Mouse (Mus musculus): ENCODE measurements around the gene Ptpn12. TPM values are rescaled to one million over a fixed set of nuclear protein-coding genes. Genes with fewer than 3 reads are reported as not detected.

The Ptpn12 gene
- polyA plus RNA-seq, 1 experiment from 2014 or later = 35.5 TPM

DNA sequence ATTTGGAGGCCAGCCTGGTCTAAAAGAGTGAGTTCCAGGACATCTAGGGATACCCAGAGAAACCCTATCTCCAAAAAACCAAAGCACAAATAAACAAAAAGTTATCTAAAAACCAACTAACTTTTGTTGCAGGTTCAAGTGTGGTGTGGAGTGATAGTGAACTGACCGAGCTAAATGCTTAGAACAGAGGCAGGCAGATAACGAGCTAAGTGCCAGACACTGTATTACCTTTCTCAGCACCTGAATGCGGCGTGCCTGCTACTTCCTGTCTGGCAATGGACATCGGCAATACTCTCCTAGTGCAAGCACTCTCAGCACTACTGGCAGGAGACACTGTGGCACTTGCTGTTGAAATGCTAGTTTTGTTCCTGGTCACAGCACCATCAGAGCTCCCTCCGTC lies 58.2 kb downstream of the Ptpn12 start:
- no peak for ATAC-seq
- WGBS = 93% methylated on average over 6 of the region's 6 CpGs
- Histone ChIP-seq H3K36me3 (ENCODE audit: control insufficient read depth, insufficient read depth, low read length) (peaks cover 89% of the 10 kb centered on the region), H3K9ac (ENCODE audit: low read length) (no peak overlapping the region), H3K9me3 (replicated peaks; ENCODE audit: control insufficient read depth, low read length) (no peaks in the 10 kb centered on the region; the same call in 1 of the 2 replicates), H3K27me3 (replicated peaks; ENCODE audit: control insufficient read depth, insufficient read depth, low read length) (no peaks in the 10 kb centered on the region), H3K4me1 (ENCODE audit: control insufficient read depth, insufficient read depth, low read length) (no peaks in the 10 kb centered on the region), H3K27ac (ENCODE audit: low read depth, low read length) (no peak overlapping the region), H3K4me3 (ENCODE audit: low read depth, low read length) (no peak overlapping the region), H3K4me2 (ENCODE audit: low read length) (no peak overlapping the region)
- DNase-seq (ENCODE audit: low spot score) = no peak

DNA sequence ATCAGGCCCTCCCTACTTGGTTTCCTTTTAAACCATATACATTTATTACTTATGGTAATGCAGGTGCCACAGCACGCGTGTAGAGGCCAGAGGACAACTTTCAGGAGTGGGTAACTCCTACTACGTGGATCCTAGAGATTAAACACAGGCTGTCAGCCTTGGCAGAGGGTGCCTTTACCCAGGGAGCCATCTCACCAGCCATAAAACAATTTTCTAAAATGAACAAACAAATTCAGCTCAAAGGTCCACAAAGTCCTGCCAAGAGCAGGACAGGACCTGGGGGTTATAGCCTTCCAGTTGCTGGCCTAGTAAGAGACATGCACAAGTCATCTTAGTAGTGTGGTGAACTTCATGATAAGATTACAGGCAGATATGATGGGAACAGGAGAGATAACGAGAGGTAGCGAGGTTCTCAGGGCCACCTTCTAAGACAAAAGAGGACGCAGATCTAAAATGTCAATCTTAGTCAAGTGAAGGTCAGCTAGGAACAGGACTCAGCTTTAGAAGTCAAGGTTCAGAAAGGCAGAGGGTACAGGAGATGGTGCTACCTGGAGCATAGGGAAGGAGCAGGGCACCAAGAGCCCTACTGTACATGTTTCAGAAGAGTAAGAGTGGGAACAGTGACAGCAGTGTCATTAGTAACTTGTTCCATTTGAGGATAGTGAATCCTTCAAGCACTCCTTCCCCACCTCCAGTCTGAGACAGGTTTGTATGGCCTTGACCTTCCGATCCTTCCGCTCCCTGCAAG lies 65.5 kb downstream of the Ptpn12 start:
- H3K27me3 ChIP-seq (replicated peaks; ENCODE audit: control insufficient read depth, insufficient read depth, low read length) = no peaks in the 10 kb centered on the region
- no peak overlapping the region for H3K4me2 ChIP-seq (ENCODE audit: low read length)
- no peaks in the 10 kb centered on the region for H3K4me1 ChIP-seq (ENCODE audit: control insufficient read depth, insufficient read depth, low read length)
- WGBS = 97% methylated on average over 8 of the region's 8 CpGs
- H3K4me3 ChIP-seq (ENCODE audit: low read depth, low read length) = no peak overlapping the region
- peaks cover 82% of the 10 kb centered on the region for H3K36me3 ChIP-seq (ENCODE audit: control insufficient read depth, insufficient read depth, low read length)
- H3K27ac ChIP-seq (ENCODE audit: low read depth, low read length) = no peak overlapping the region
- ATAC-seq (no peak), DNase-seq (ENCODE audit: low spot score) (no peak)
- H3K9ac ChIP-seq (ENCODE audit: low read length) = no peak overlapping the region
- H3K9me3 ChIP-seq (replicated peaks; ENCODE audit: control insufficient read depth, low read length) = no peaks in the 10 kb centered on the region

GRCm38 (mm10) chr5:20986271-20986670 lies 69.4 kb downstream of the Ptpn12 start:
- Histone ChIP-seq H3K27ac (ENCODE audit: low read depth, low read length) (no peak overlapping the region), H3K9me3 (replicated peaks; ENCODE audit: control insufficient read depth, low read length) (no peaks in the 10 kb centered on the region), H3K4me3 (ENCODE audit: low read depth, low read length) (no peak overlapping the region), H3K4me1 (ENCODE audit: control insufficient read depth, insufficient read depth, low read length) (no peaks in the 10 kb centered on the region), H3K36me3 (ENCODE audit: control insufficient read depth, insufficient read depth, low read length) (peaks cover 57% of the 10 kb centered on the region), H3K27me3 (replicated peaks; ENCODE audit: control insufficient read depth, insufficient read depth, low read length) (no peaks in the 10 kb centered on the region), H3K9ac (ENCODE audit: low read length) (no peak overlapping the region), H3K4me2 (ENCODE audit: low read length) (no peak overlapping the region)
- DNase-seq (ENCODE audit: low spot score) = no peak
- 93% methylated on average over 8 of the region's 8 CpGs for WGBS
- no peak for ATAC-seq

DNA sequence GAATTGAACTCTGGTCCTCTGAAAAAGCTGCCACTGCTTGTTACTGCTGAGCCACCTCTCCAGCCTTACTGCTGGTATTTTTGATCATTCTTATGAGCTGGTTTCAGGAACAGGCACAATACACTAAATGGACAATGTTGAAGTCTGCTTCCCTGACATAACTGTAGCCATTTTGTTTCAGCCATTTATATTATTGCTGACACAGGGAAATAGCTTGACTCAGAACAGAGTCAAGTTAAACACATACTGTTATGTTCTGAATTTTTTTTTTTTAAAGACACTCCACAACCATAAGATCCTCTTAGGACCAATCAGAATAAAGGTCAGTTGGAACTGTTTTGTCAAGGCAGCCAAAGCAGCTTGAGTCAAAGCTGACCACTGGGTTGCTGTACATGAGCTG lies 72.2 kb downstream of the Ptpn12 start:
- Histone ChIP-seq H3K9me3 (replicated peaks; ENCODE audit: control insufficient read depth, low read length) (no peaks in the 10 kb centered on the region), H3K9ac (ENCODE audit: low read length) (no peak overlapping the region), H3K36me3 (ENCODE audit: control insufficient read depth, insufficient read depth, low read length) (peaks cover 34% of the 10 kb centered on the region), H3K27me3 (replicated peaks; ENCODE audit: control insufficient read depth, insufficient read depth, low read length) (no peaks in the 10 kb centered on the region), H3K4me2 (ENCODE audit: low read length) (no peak overlapping the region), H3K27ac (ENCODE audit: low read depth, low read length) (no peak overlapping the region), H3K4me3 (ENCODE audit: low read depth, low read length) (no peak overlapping the region), H3K4me1 (ENCODE audit: control insufficient read depth, insufficient read depth, low read length) (no peaks in the 10 kb centered on the region)
- DNase-seq (ENCODE audit: low spot score) = no peak
- no peak for ATAC-seq

DNA sequence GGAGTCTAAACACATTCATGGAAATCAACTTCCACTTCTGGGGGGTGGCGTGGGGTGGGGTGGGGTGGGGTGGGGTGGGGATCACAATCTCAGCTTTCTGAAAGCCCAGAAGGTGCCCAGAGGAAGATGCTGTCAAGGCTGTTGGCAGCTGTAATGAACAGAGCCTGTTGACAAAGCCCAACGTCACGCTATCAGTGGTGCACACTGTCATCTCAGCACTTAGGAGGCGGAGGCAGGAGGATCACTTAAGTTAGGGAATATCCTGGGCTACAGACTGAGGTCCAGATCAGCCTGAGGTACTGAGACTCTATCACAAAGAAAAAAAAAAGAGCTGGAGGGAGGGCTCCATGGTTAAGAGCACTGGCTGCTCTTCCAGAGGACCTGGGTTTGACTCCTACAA lies 81.0 kb downstream of the Ptpn12 start:
- H3K4me1 ChIP-seq (ENCODE audit: control insufficient read depth, insufficient read depth, low read length) = no peaks in the 10 kb centered on the region
- no peaks in the 10 kb centered on the region for H3K36me3 ChIP-seq (ENCODE audit: control insufficient read depth, insufficient read depth, low read length)
- 90% methylated on average over 4 of the region's 4 CpGs for WGBS
- ATAC-seq (no peak), DNase-seq (ENCODE audit: low spot score) (no peak)
- H3K9me3 ChIP-seq (replicated peaks; ENCODE audit: control insufficient read depth, low read length) = no peaks in the 10 kb centered on the region
- no peak overlapping the region for H3K9ac ChIP-seq (ENCODE audit: low read length)
- H3K4me2 ChIP-seq (ENCODE audit: low read length) = no peak overlapping the region
- H3K27ac ChIP-seq (ENCODE audit: low read depth, low read length) = no peak overlapping the region
- no peak overlapping the region for H3K4me3 ChIP-seq (ENCODE audit: low read depth, low read length)
- no peaks in the 10 kb centered on the region for H3K27me3 ChIP-seq (replicated peaks; ENCODE audit: control insufficient read depth, insufficient read depth, low read length)

GRCm38 (mm10) chr5:20973999-20974398 lies 81.7 kb downstream of the Ptpn12 start:
- H3K4me3 ChIP-seq (ENCODE audit: low read depth, low read length) = no peak overlapping the region
- H3K36me3 ChIP-seq (ENCODE audit: control insufficient read depth, insufficient read depth, low read length) = no peaks in the 10 kb centered on the region
- DNase-seq (ENCODE audit: low spot score) (no peak), ATAC-seq (no peak)
- H3K9ac ChIP-seq (ENCODE audit: low read length) = no peak overlapping the region
- H3K9me3 ChIP-seq (replicated peaks; ENCODE audit: control insufficient read depth, low read length) = no peaks in the 10 kb centered on the region
- no peak overlapping the region for H3K27ac ChIP-seq (ENCODE audit: low read depth, low read length)
- no peak overlapping the region for H3K4me2 ChIP-seq (ENCODE audit: low read length)
- WGBS = 25% methylated on average over 7 of the region's 7 CpGs
- no peaks in the 10 kb centered on the region for H3K4me1 ChIP-seq (ENCODE audit: control insufficient read depth, insufficient read depth, low read length)
- H3K27me3 ChIP-seq (replicated peaks; ENCODE audit: control insufficient read depth, insufficient read depth, low read length) = no peaks in the 10 kb centered on the region

DNA sequence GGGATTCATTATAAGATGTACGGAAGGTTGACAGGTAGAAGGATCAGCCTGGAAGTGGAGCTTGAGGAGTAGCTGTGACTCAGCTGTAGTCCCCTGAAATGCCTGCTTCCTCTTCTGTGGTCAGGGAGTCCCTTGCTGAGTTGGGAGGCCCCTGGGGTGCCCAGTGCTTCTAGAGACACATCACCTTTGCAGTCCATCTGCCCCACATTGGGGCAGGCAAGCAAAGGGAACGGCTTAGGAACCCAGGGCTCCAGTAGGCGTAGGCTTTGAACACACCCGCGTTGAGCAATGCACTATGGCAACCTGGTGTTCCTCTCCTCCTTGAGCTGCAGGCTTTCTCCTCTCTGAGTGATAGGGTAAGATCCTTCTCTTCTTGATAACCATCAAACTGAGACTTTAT lies 82.6 kb downstream of the Ptpn12 start:
- H3K4me1 ChIP-seq (ENCODE audit: control insufficient read depth, insufficient read depth, low read length) = no peaks in the 10 kb centered on the region
- no peak overlapping the region for H3K4me2 ChIP-seq (ENCODE audit: low read length)
- WGBS = 62% methylated on average over 5 of the region's 5 CpGs
- no peak overlapping the region for H3K4me3 ChIP-seq (ENCODE audit: low read depth, low read length)
- ATAC-seq = no peak
- H3K9me3 ChIP-seq (replicated peaks; ENCODE audit: control insufficient read depth, low read length) = no peaks in the 10 kb centered on the region
- H3K36me3 ChIP-seq (ENCODE audit: control insufficient read depth, insufficient read depth, low read length) = no peaks in the 10 kb centered on the region
- no peak overlapping the region for H3K9ac ChIP-seq (ENCODE audit: low read length)
- no peak overlapping the region for H3K27ac ChIP-seq (ENCODE audit: low read depth, low read length)
- H3K27me3 ChIP-seq (replicated peaks; ENCODE audit: control insufficient read depth, insufficient read depth, low read length) = no peaks in the 10 kb centered on the region
- DNase-seq (ENCODE audit: low spot score) = no peak

DNA sequence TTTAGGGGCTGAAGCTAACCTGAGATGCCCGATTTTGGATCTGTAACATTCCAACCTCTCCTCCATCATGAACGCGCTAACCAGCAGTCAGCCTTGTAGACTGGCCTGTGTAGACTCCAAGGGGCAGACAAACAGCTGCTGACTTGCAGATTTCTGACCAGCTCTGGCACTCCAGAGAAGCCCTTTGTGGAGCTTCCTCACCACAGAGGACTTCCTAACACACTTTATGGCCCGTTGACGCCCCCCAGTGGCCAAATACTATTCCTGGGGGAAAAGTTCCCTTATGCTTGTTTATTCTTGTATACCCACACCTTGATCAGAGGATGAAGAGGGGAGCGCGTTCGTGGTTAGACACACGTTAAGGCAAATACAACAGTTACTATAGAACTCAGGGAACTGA lies 86.7 kb downstream of the Ptpn12 start:
- no peaks in the 10 kb centered on the region for H3K9me3 ChIP-seq (replicated peaks; ENCODE audit: control insufficient read depth, low read length)
- H3K36me3 ChIP-seq (ENCODE audit: control insufficient read depth, insufficient read depth, low read length) = no peaks in the 10 kb centered on the region
- peak; percentile 41 for DNase-seq (ENCODE audit: low spot score)
- ATAC-seq = no peak
- no peak overlapping the region for H3K4me3 ChIP-seq (ENCODE audit: low read depth, low read length)
- no peaks in the 10 kb centered on the region for H3K27me3 ChIP-seq (replicated peaks; ENCODE audit: control insufficient read depth, insufficient read depth, low read length)
- H3K27ac ChIP-seq (ENCODE audit: low read depth, low read length) = no peak overlapping the region
- H3K9ac ChIP-seq (ENCODE audit: low read length) = no peak overlapping the region
- 75% methylated on average over 9 of the region's 9 CpGs for WGBS
- H3K4me2 ChIP-seq (ENCODE audit: low read length) = no peak overlapping the region
- H3K4me1 ChIP-seq (ENCODE audit: control insufficient read depth, insufficient read depth, low read length) = no peaks in the 10 kb centered on the region

GRCm38 (mm10) chr5:20968493-20968892 lies 87.2 kb downstream of the Ptpn12 start:
- Histone ChIP-seq H3K4me3 (ENCODE audit: low read depth, low read length) (no peak overlapping the region), H3K27ac (ENCODE audit: low read depth, low read length) (no peak overlapping the region), H3K4me2 (ENCODE audit: low read length) (no peak overlapping the region), H3K9ac (ENCODE audit: low read length) (no peak overlapping the region), H3K27me3 (replicated peaks; ENCODE audit: control insufficient read depth, insufficient read depth, low read length) (no peaks in the 10 kb centered on the region), H3K9me3 (replicated peaks; ENCODE audit: control insufficient read depth, low read length) (no peaks in the 10 kb centered on the region), H3K4me1 (ENCODE audit: control insufficient read depth, insufficient read depth, low read length) (no peaks in the 10 kb centered on the region), H3K36me3 (ENCODE audit: control insufficient read depth, insufficient read depth, low read length) (no peaks in the 10 kb centered on the region)
- WGBS = 81% methylated on average over 9 of the region's 9 CpGs
- ATAC-seq (no peak), DNase-seq (ENCODE audit: low spot score) (no peak)
